Mouse (Mus musculus) spleen, postnatal 4 days (tissue): ENCODE results near the gene Bst2.

Source experiments
- DNase-seq, 2 experiments: peaks; one replicate each; pipeline ENCODE4 v3.0.0; 2022; ENCODE audit warnings: low spot score in 2 of 2

The Bst2 gene

DNA sequence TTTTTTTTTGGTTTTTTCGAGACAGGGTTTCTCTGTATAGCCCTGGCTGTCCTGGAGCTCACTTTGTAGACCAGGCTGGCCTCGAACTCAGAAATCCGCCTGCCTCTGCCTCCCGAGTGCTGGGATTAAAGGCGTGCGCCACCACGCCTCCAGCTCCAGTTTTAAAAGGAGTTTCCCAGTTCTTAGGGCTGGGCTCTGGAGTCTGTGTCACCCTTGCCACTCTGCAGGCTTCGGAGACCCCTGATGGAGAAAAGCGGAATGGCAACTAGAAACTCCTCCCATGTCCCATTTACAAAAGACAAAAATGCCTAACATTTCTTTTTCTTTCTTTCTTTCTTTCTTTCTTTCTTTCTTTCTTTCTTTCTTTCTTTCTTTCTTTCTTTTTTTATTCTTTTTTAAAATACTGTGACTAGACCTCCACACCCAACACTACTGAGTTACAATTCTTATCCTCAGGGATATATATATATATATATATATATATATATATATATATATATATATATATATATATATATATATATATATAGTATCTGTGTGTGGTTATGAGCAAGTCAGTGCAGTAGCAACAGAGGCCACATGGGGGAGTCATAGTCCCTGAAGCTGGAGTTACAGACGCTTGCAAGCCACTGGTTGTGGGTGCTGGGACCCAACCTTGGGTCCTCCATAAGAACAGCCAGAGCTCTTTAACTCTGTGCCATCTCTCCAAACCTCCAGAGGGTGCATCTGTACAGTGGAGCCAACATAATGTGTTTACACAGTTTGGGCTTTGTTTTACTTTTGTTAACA lies 18.0 kb downstream of the Bst2 start:
- peak in 1 of 2 experiments; percentile 48 for DNase-seq

DNA sequence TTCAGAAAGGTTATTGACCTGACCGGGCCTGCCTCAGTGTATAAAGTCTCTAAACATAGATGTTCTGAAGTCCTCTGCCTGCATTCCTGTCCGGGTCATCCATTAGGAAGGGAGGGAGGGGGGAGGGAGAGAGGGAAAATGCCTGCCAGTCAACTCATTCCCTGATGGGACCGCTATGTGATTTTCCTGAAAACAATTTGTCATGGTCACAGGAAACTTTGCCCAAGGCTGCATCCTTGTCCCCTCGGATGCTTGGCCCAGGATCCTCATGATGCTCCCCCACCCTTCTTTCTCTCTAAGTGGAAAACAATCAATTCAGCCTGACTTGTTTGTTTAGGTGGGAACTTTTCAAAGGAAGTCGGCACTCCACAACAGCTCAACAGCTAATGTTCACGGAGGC lies 20.5 kb downstream of the Bst2 start:
- no peak for DNase-seq

DNA sequence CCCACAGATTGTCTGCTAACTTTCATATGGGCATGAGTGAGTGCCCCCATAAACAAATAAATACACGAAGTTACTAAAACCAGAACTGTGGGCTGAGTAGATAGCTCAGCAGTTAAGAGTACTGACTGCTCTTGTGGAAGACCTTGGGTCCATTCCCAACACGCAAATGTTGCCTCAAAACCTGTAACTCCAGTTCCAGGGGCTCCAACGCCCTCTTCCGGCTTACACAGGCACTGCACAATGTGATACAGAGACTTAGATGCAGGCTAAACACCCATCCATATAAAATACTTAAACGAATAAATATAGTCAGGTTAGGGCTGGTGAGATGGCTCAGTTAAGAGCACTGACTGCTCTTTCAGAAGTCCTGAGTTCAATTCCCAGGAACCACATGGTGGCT lies 22.2 kb downstream of the Bst2 start:
- no peak for DNase-seq

DNA sequence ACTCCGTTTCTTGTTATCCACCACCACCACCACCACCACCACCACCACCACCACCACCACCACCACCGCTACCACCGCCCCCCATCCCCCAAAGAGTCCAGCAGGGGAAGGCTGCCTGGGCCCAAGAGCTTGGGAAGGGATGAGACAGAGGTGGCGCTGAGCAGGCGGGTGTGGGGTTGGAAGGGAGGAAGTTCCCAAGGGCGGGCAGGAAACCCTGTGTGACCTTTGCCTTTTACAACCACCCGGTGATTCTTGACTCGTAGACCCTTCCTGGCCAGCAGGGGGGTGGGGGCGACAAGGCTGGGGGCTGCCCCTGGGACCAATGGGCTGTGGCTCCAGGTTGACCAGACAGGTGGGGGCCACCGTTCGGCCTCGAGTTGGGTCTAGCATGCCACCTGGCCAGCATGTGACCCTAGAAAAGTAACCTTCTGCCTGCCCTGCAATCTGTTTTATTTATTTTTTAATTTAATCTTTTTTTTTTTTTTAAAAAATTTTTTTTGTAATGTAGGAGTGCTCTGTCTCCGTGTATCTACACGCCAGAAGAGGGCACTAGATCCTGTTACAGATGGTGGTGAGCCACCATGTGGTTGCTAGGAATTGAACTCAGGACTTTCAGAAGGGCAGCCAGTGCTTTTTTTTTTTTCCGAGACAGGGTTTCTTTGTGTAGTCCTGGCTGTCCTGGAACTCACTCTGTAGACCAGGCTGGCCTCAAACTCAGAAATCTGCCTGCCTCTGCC lies 24.1 kb downstream of the Bst2 start:
- DNase-seq: no peak

DNA sequence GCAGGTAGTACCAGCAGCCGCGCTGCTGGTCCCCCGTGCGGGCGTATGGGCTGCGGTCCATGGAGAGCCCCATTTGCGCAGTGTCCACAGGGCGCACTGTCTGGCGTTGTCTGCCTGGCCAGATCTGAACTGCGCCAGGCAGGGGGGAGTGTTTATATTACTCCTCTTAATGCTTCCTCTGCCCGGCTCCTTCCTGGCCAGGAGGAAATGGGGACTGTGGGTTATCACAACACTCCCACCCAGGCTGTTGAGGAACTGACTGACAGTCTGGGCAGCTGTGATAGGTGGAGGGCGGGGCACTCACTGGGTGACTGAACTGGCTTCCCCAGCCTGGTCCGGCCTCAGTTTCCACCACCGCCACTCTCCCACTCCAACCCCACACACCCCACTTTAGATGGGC lies 25.6 kb downstream of the Bst2 start, which contains the start of gene Plvap:
Plvap (minus strand) TSS at position 109 of the 400 bp plus-strand sequence.
- peak in 1 of 2 experiments; percentile 37 for DNase-seq

DNA sequence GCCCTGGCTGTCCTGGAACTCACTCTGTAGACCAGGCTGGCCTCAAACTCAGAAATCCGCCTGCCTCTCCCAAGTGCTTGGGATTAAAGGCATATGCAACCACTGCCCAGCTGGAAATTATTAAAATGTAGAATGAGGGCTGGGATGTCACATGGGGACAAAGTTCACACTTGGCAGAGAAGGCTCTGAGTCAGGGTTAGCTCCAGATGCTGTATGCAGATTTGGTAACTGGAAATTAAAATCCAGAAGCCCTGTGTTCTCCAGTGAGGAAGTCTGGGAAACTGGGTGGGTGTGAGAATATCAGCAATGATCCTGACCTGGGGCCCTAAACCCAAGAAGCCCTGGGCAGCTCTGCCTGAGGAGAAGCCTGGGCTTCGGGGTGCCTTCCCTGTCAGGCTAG lies 27.9 kb downstream of the Bst2 start:
- no peak for DNase-seq

DNA sequence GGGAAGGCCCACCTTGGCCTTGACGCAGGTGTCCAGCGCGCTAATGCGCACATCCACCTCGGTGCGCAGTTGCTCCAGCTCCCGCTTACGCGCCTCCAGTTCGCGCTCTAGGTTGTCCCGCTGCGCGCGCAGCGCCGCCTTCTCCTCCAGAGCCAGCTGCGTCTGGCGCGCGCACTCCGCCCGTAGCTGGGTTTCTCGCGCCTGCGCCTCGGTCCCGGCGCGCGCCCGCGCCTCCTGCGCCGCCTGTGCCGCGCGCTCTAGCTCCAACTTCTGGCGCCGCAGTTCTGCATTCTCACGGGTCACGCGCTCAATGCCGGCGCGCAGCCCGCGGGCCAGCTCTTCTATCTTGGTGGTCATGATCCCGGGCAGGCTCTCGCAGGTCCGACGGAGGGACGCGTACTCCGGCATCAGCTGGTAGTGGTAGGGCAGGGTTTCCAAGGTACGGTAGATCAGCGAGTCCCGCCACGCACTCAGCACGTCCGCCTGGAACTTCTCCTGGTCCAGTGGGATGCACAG lies 29.6 kb downstream of the Bst2 start:
- DNase-seq: peak; percentile 44 to 76

DNA sequence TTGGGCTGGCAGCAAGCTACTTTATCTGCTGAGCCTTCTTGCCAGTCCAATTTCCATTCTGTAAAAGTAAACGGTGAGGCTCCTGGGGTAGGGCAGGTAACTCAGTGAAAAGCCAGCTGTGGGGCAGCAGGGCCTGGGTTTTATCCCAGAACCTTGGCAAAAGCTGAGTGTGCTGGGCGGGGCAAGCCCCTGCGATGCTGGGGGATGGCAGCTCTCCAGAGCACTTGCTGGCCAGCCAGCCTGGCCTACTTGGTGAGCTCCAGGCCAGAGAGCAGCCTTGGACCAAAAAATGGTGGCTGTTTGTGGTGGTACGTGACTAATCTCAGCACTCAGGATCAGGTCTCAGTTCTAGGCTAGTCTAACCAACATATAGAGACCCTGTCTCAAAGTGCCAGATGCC lies 31.3 kb downstream of the Bst2 start:
- no peak for DNase-seq

DNA sequence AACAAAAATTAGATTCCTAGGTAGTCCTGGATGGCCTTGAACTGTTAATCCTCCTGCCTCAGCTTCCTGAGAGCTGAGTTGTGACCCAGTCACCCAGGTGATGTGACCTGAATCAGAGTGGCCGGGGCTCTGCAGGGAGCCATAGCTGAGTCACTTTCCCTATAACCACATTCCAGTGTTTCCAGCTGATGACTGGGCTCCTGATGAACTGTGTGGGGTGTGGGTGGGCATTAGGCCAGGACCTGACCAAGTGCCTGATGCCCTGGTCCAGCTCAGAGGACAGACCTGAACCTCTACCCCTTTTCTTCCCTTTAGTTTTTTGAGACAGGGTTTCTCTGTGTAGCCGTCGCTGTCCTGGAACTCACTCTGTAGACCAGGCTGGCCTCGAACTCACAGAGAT lies 31.9 kb downstream of the Bst2 start:
- no peak for DNase-seq

DNA sequence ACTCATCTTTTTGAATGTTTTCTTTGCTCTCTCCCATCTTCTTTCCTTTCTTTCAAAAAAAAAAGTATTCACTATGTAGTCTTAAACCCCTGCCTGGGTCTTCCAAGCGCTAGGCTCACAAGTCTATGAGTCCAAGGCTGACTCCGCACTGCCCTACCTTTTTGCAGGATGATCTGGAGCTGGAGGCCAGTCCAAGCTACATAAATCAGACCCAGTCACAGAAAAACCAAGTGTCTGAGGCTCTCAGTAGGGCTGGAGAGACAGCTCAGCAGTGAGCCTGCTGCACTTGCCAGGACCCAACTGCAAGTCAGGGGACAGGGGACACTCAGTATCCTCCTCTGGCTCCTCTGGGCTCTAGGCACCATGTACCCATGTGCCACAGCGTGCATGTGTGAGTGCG lies 32.9 kb downstream of the Bst2 start:
- no peak for DNase-seq

DNA sequence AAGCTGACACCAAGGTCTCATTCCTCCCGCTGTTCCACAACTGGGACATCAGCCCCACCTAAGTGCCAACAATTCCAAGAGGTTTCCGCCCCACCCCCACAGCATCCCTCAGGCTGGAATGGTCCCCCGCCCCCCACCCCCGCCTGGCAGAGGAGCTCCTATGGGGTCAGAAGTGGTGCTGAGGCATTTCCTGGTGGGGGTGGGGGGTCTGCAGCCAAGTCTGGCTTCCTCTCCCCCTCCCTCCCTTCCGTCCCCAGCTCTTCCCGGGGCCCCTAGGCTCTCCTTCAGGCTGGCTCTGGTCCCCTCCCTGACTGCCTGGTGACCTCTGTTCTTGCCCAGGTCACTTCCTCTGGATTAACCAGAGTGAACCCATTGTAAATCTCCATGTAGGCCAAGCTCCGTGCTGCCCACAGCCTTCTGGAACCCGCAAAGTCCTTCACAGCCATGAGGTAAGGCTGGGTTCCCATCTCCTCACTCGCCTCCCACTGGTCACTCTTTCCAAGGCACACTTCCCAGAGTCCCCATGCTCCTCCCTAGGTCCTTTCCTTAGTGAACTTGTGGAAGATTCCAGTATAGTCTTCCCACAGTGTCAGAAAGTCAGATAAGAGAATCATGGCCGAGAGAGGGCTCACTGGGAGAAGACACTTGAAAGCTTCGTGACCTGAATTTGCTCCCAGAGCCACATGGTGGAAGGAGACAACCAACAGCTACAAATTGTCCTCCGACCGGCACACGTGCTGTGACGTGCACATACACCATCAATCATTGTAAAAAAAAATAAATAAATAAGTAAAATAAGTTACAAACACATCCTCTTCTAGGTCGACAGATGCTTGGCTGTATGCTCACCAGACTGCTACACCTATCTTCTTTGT lies 38.2 kb downstream of the Bst2 start:
- no peak for DNase-seq

DNA sequence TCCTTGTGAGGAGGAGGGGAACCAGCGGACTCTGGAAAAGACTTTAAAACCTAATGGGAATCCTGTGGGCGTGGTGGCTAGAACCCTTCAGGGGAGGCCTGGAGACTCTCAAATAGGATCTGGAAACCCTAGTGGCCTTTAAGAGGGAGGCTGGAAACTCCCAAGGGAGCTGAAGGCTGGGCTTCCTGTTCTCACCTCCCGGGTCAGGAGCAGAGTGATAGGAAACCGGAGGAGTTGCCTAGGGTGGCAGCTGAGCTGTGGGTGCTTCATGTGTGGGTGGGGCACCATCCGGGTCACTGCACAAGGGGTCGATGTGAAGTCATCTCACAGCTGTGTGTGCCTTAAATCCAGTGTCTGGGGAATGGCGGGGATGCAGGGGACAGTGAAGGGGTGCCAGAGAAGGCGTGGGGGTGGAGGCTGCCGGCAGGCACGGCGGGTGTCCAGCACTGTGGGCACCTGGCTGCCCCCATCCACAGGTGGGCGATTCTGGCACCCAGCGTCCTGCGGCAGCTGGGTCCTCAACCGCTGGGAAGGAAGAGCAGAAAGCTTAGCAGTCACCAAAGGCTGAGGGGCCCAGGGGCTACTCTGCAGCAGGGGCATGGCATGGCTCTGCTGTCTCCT lies 39.3 kb downstream of the Bst2 start:
- DNase-seq: no peak

DNA sequence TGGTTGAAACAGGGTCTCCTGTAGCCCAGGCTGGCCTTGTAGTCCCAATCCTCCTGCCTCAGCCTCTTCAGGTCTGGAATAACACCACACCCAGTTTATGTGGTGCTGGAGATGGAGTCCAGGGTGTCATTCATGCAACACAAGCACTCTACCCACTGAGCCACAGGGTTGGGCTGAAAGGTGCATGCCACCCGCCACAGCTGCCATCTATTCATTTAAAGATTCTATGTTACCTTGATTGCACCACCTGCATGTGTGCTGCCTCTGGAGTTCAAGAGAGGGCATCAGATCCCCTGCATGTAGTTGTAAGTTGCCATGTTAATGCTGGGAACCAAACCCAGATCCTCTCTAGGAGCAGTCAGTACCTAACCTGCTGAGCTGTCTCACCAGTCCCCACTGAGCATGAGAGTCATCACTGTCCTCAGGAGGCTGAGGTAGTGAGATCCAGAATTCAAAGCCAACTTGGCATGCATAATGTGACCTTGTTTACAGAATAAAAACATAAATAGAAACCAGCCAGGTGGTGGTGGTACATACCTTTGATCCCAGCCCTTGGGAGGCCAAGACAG lies 40.1 kb downstream of the Bst2 start:
- DNase-seq: no peak

DNA sequence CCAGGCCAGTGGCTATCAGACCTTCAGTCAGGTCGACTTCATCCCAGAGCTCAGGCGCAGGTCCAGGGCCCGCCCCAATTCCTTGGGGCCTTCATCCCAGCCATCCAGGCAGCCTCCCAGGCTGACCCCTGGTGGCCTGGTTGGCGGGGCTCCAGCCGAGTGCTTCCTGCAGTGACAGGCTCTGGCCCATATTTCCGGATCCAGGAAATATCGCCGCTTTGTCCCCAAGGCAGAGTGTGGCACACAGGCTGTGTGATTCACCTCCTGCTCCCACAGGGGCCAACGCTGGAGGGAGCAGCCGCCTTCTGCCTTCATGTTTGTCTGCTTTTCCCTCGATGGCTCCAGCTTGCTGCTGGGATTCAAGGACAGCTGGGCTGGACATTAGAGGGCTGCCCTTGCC lies 40.8 kb downstream of the Bst2 start:
- DNase-seq: peak; percentile 57 to 74

DNA sequence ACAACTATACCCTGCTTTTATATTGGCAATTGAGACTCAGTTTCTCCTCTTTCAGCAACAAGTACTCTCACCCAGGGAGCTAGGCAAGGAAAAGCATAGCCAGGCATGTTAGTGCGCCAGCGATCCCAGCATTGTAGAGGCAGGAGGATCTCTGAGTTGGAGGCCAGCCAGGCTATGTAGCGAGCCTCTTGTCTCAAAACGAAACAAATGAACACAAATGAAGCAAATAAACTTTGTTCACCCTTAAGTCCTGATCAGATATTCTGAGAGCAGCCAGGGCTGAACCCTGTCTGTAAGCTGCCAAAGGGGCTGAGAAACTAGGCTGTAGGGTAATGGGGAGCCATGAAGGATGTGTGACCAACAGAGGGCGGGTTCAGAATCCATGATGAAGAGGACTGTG lies 41.4 kb downstream of the Bst2 start:
- DNase-seq: no peak

DNA sequence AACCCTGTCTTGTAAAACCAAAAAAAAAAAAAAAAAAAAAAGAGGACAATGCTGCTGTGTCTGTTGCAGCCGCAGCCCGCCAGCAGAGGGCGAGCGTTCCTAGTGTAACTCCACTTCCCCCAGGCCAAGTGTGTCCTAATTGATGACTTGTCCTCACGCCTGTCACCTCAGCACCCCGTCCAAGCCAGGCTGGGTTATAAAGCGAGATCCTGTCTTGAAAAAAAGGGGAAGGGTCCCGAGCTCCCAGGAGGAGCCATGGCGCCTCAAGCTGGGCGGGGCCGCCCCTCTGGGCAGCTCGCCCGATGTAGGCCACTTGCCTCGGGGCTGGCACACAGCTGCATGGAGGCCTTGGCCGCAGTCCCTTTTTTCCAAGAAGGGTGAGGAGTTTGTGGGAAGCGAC lies 42.2 kb downstream of the Bst2 start:
- peak; percentile 82 to 93 for DNase-seq

DNA sequence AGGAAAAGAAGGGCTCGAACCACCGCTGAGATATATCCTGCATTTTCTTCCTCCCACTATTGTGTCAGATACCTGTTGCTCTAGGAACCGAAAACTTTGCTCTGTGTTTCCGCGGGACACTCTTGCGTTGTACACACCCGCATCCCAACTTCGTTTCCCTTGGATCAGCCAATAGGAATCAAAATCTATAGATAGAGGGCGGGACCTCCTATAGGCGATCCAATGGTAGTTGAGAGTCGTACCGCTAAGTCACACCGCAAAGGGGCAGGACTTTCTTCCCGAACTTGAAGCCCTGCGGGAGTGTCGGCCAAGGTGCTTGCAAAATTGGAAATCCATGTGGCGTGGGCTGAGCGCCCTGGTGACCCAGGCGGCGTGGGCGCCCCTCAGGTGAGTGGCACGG lies 48.8 kb downstream of the Bst2 start:
- peak; percentile 89 to 93 for DNase-seq

DNA sequence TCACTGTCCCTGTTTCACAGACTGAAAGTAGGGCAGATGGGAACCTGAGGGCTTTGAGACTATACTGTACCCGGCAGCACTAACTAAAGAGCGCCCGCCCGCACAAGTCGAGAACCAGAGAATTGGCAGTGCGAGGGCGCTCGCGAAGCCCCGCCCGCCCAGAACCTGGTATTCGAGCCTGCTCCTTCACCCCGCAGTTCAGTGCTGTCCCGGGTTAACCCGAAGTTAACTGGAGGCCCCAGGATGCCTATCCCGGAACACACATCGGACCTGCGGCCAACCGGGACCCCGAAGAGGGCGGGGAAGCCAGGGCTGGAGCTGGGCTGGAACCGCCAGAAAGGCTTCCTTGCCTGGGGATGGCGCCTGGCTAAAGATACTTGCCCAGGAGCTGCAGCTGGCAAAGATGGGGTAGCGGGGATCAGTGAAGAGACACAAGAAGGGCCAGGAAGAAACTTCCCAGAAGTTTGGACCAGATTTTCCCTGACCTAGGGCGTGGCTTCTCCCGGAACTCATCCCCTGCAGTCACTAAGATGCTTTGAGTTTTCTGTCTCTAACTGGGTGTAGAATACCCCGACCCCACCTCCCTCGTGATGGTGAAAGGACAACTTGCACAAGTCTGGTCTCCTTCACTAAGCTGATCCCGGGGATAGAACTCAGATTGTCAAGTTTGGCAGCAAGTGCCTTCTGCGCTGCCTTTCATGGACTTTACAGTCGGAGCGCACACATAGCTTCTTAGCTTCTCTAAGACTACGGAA lies 49.4 kb downstream of the Bst2 start, which contains the start of gene Gtpbp3:
Gtpbp3 (plus strand) TSS at position 413 of the 755 bp plus-strand sequence.
- peak; percentile 78 to 88 for DNase-seq

DNA sequence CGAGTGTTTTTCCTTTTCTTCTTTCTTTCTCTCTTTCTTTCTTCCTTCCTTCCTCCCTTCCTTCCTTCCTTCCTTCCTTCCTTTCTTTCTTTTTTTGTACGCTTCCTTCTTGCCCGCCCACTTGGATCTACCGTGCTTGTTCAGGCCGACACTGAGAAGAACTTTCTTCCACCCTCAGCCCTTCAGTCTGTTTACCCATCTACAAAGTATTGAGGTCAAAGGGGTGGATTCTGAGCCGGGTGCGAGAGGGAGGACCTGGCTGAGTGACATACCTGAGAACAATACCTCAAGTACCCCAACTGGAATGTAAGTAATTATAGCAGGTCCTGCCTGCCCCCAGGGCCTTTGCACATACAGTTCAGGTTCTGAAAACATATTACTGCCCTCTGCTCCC lies 51.1 kb downstream of the Bst2 start:
- no peak for DNase-seq
